Mouse (Mus musculus) frontal cortex, postnatal 36 days (tissue): ENCODE measurements around the gene Ascl5.

Source experiments
- DNase-seq, 2 experiments: peaks; one replicate each; pipeline ENCODE4 v3.0.0; 2022; ENCODE audit warnings: low spot score in 2 of 2

Gene Ascl5

DNA sequence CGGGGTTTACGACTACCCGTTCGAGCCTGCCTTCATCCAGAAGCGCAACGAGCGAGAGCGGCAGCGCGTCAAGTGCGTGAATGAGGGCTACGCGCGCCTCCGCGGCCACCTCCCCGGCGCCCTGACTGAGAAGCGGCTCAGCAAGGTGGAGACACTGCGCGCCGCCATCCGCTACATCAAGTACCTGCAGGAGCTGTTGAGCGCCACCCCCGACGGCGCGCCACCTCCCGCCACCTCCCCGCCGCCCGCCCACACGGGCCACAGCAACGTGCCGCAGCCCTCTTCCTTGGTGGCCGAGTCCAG is 360 bp downstream of the Ascl5 start:
- DNase-seq = no peak

DNA sequence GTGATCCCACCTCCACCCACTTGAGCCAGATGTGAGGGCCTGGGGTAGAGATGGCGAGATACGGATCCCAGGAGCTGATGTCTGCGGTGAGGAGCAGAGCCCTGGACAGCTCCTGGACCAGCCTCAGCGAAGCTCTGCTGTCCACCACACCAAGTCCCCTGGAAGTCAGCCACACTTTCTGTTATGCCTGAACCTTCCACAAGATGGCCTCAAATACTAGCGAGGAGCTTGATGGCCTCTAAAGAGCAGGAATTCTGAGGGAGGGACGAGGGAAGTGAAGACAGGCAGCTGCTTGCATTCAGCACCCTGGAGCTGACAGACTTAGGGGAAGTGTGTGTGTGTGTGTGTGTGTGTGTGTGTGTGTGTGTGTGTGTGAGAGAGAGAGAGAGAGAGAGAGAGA is 861 bp downstream of the Ascl5 start:
- peak; percentile 70 to 85 for DNase-seq

DNA sequence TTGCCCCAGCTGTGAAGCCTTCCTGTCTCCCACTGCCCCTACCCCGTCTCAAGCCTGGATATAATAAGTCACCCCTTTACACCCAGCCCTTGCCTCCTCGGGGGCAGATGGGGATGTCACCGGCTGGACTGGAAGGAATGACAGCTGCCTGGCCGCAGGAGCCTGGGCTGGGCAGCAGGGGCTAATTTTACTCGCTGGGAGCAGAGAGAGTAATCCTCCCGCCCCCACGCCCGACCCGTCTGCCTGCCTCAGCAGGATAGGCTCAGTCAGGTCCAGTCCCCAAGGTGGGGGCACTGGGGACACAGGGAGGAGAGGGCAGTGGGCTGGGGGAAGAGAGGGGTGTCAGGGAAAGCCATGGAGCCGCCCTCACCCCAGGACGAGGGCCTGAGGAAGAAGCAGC is 1.9 kb downstream of the Ascl5 start, which contains the start of gene Cacna1s:
Gene Cacna1s, plus strand, starts transcription at position 204 of the 400 bp plus-strand sequence.
- no peak for DNase-seq

DNA sequence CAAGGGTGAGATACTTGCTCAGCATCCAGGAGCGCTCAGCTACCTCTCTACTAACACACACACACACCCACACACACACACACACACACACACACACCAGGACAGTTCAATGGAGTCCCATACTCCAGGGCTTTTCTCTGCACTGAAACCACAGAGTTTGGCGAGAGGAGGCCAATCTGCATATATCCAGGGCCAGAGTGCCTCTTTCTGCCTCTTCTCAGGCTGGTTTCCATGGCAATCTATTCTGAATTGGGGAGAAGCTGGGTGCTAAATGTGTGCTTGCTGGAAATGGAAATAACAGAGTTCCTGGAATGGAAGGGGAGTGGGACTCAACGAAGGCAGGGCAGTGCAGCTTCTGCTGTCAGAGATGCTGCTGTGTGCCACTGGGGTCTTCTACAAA is 5.2 kb downstream of the Ascl5 start:
- peak; percentile 57 to 76 for DNase-seq

DNA sequence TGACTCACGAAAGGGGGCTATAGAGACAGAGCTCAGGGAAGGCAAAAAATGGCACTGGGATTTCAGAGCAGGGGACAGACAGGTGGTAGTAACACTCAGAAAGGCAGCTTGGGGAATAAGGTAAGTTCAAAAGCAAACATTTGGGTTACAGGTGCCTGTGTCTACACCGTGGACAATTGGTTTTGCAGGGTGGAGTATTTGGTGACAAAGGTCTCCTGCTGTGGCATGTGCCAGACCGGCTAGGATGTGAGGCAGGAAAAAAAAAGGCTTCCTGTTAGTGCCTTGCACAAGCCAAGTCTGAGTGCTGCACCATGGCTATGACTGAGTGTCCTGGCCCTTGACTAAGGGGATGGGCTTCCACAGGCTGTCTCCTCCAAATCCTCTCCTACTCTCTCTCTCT is 8.0 kb downstream of the Ascl5 start:
- DNase-seq = no peak

DNA sequence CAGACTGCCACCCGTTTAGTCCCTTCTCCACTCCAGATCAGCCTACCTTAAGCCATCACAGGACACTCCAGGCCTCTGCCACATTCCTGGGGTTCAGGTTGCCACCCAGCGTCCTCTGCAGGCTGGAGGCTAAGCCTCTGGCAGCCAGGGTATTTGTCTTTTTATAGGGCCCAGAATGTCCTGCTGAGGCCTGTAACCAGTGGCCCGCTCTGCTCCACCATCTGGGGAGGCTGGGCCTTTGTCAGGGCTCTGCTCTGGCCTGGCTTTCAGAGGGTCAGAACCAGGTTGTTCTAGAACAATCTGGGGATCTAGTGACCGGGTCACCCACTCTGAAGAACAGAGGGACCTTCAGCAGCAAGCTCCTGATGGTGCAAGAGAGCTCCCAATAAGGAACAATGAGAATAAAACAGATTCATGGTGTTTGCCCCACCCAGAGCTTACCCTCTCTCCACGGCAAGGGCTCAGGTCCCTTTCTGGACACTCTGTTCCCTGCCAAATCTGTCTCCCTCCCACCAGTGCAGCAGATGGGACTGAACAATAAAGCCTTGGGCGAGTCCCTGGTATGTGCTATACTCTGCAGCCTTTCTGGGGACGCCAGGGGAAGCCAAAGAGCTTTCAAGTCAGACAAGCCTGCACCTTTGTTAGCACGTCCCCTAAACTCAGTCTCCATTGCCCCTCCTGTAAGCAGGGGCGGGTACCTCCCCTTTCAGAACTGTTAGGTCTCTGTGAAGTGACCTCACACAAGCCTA is 10.6 kb downstream of the Ascl5 start:
- DNase-seq = peak; percentile 74 to 89

DNA sequence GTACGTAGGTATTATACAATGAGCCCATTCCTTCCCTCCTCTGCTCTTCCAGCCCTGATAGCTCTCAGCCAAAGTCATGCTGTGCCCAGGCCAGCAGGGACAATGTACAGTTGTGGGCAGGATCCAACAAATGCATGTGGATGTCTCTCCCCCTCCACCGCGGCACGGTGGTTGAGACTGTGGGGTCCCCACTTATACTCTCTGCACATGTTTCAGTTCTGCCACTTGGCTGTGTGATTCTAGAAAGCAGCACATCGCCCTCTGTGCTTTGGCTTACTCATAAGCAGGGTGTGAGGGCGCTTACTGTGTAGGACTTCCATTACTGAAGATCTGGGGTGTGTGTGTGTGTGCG is 11.2 kb downstream of the Ascl5 start:
- peak; percentile 23 to 35 for DNase-seq

DNA sequence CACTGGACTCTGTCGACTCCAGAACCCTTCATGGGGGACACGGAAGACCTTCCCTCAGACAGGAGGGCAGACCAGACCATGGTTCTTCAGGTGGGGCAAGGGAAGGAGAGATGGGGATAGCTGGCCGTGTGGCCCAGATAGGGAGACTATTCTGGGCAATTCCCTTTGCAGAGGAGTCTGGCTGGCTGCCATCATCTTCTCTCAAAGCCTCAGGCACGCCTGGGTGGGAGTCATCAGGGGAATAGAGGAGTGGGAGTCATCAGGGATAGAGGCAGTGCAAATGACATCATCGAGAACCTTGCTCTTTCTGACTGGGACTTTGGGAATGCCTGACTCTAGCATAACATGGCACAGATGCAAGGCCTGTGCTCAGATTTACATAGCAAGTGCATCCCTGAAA is 13.4 kb downstream of the Ascl5 start:
- peak; percentile 44 to 55 for DNase-seq

DNA sequence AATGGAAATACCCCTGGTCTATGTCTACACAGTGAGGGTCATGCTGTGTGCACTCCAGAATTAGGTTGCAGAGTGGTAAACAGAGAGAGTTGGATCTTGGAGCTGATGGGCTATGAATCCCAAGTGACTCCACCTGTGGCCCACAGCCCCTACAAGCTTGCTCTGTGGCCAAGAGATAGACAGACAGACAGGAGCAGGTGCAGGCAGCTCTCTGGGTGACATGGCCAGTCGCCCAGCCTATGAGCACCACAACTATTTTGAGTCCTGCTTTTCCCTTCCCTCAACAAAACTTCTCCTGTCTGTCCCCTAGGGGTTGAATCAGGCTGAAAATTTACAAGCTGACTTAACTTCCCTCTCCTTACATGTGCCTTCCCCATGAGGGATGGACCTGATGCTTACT is 16.0 kb downstream of the Ascl5 start:
- no peak for DNase-seq

DNA sequence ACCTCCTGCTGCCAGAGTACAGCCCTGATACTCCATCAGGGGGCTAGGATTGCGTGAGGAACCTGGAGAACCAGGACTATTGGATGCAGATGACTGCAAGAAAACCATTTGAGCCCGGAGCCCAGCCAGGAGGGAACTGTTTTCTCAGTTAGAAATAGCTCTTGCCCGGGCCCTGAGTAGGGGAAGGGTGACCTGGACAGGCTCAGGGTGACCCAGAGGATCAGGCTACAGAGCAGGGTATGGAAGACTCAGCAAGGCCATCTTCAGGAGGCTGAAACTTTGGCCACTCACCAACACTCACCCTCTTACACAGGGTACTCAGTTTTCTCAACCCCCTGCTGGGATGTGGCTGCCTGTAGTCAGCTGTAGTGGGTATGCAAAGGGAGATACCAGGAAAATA is 17.0 kb downstream of the Ascl5 start:
- no peak for DNase-seq

DNA sequence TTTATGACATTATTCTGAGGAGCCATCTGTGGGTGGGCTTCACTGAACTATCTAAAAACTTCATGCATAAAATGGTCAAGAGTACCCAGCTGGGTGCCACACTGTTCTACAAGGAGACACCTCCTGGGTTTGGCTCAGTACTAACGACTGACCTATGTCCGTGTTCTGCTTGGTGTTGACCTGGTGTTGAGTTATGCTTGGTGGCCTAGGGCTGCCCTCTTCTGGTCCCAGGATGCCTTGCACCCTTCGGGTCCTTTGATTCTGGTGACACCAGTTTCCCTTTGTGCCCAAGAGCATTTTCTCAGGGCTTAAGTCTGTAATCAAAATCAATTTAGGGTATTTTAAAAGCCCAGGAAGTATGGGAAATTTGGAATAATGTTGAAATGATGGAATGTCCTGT is 25.5 kb downstream of the Ascl5 start:
- DNase-seq = peak in 1 of 2 experiments; percentile 47

DNA sequence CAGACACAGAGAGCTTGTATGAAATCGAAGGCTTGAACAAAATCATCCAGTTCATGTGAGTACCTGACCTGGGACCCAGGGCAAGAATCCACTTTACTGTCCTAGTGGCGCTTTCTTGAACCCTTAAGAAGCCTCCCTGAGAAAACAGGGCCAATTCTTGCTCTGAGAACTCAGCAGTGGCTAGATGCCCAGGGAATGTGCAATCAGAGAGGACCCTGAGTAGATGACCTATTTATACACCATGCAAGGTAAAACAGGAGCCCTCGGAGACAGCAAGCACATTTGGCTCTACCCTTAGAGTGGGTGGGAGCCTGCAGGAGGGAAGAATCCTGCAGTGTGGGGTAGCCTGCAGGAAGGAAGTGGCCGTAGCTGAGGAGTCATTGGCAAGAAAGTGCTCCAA is 27.1 kb downstream of the Ascl5 start:
- no peak for DNase-seq

DNA sequence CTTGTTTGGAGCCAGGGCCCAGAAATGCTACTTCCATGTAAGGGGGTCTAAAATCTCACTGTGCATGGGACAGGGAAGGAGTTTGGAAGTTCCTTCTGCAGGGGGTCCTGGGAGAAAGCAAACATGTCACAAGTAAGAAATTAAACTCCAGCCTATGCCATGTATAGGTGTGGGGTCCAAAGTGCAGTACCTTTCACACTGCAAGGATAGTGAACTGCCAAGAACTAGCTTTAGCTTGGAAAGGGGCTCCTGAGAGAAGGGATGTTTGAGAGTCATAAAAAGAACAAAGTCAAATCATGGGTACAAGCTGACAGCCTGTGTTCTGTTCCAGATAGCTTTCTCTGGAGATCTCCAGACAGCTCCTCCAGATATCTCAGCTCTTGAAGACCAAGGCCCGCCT is 30.6 kb downstream of the Ascl5 start:
- DNase-seq = no peak

DNA sequence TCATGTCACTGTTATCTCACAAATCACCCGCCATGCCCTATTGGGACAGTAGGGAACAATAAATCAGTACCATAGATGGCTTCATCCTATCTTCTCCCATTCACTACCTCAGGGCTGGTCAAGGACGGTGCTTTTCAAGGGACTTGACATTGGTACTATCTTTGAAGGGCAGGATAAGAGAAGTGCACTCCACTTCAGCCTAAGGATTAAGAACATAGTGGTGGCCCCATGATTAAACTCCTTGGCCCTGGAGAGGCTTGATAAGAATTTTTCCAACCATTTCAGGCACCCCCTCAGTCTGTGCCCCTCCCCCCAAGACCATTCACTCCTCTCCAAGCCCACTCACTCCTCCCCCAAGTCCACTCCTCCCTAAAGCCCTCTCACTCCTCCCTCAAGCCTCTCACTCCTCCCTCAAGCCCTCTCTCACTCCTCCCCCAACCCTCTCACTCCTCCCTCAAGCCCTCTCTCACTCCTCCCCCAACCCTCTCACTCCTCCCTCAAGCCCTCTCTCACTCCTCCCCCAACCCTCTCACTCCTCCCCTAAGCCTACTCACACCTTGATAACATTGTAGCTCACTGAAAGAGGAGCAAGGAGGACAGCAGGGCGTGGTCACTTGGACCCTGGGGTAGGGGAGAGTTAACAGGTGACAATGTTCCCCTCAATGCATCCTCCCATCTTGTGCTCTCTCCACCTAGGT is 35.5 kb downstream of the Ascl5 start:
- DNase-seq = no peak

DNA sequence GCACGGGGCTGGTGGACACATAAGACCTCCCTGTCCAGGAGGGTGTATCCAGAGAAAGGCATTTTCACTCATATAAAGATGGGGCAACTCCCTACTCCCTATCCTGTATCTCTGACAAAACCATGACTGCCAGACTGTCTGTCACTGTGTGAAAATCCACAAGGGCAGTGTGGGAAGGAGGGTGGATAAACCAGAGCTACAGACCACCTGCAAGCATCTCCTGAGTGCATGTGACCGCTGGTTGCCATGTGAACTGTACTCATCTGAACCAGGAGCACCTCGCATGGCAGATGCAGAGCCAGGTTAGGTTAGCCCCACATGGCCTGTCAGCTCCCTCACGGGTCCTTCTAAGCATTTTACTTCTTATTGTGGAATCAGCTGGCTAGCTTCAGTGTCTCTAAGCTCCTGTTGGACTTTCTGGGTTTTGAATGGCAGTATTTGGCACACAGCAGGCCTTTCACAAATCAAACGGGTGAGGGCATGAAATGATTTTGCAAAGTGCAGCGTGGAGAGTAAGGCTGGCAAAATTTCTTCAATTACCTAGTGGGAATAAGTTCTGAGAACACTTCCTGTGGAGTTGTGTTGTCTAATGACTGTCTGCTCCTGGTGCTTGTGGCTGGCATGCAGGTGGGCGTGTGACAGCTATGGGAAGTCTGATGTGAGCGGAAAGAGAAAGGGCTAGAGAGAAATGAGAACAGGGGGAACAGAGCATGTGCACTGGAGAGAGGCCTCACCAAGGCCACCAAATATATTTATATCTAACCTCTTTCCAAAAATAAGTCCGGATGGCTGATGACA is 39.0 kb downstream of the Ascl5 start:
- peak; percentile 33 to 36 for DNase-seq

DNA sequence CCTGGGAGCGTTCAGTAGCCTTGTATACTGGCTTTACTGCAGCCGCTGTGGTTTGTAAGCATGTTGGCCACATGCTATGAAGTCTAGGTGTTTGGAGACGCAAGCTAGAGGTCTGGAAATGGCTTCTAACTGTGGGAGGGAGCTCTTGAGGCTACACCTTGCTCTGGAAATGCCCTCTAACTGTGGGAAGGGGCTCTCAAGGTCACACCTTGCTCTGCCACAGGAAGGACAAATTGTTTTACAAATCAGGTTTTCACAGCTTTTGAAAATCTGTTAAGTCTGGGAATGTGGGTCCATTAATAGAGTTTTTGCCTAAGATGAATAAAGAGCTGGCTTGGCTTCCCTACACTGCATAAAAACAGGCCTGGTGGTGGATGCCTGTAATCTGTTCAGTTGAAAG is 43.1 kb downstream of the Ascl5 start:
- no peak for DNase-seq

DNA sequence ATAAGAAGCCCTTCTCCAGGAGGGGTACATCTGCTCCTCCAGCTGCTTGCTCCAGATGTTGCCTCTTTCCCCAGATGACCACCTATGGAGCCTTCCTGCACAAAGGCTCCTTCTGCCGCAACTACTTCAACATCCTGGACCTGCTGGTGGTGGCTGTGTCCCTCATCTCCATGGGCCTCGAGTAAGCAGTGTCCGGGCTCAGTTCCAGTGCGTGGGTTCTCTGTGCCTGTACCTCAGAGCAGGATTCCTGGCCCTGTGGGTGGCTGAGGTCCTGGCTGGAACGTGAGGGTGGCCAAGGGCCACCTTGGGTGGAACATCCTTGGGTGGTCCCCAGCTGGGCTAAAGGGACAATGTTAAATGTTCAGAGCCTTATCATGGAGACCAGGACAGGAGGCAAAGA is 44.2 kb downstream of the Ascl5 start:
- no peak for DNase-seq
